Mouse (Mus musculus) lung, postnatal 0 days (tissue): ENCODE data around the gene Zfp53.
A peak's percentile ranks its signal among the peaks of the same experiment; 100 is the strongest.

Experiments
- CTCF ChIP-seq: IDR thresholded peaks from 2 replicates; pipeline ENCODE4 v1.5.1; 2016; ENCODE audit warnings: antibody characterized with exemption, mild to moderate bottlenecking
- EP300 ChIP-seq: IDR thresholded peaks from 2 replicates; pipeline ENCODE4 v1.6.1; 2016; ENCODE audit warnings: antibody characterized with exemption, mild to moderate bottlenecking, control low read depth

DNA sequence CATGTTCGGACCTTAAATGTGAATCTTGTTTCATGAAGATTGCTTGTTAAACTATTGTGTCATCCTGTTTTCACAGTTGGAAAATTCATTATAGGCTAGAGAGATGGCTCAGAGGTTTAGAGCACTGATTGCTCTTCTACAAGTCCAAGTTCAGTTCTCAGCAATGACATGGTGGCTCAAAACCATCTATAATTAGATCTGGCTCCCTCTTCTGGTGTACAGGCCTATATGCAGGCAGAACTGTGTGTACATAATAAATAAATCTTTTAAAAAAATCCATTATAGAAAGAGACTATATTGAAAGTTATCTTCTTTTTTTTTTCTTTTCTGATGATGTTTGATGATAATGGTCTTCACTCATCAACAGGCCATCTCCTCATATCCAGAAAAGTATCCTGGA lies 15.7 kb downstream of the Zfp53 start:
- peak; percentile 48 for TF ChIP-seq CTCF
- no peak for TF ChIP-seq EP300
